Mouse (Mus musculus): ENCODE results near the gene Zscan20. TPM values are rescaled to one million over a fixed set of nuclear protein-coding genes. Genes with fewer than 3 reads are reported as not detected.

The Zscan20 gene
- polyA plus RNA-seq (2015; fragmentation: Nextera tagmentation; extraction: Ambion mirVana): 5.4 and 5.5 TPM in 2 replicates

DNA sequence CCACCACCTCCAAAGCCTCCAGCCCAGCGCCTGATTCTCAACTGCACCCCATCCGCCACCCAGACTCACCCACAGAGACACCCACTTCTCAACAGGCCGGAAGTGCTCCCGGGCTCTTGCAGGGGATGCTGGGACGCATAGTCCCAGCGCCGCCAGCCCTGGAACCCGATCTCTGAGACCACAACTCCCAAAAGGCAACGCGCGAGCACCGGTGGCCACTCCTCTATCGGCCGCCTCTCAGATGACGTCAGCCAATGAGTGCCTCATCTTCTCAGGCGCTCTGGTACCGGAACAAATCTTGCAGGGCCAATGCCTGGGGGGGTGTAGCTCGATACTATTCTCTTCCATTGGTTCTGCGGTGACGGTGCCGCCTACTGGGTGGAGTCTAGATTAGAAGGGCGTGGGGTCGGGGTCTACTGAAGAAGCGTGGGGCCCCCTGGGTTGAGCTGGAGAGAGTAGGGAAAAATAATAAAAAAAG is at the start of gene Zscan20:
TSS of gene Zscan20 (minus strand) at position 174 of the 478 bp plus-strand sequence.
- Histone ChIP-seq H3K4me1 (peaks cover 24% of the 10 kb centered on the region), H3K9ac (replicated peaks) (peak within 1 kb of the TSS; percentile 72), H3K27ac (replicated peaks) (peak within 1 kb of the TSS; percentile 55; the same call in 1 of the 2 replicates), H3K4me2 (replicated peaks) (peak within 1 kb of the TSS; percentile 78), H3K4me3 (peak within 1 kb of the TSS; percentile 68), H3K9me3 (no peaks in the 10 kb centered on the region), H3K27me3 (no peaks in the 10 kb centered on the region), H3K36me3 (no peaks in the 10 kb centered on the region)
- under 1% methylated on average over 24 of the region's 24 CpGs for WGBS
- peak; percentile 98 for ATAC-seq (replicated peaks)

GRCm38 (mm10) chr4:128655446-128655845 is 45.5 kb upstream of the Zscan20 start:
- peak overlapping the region; percentile 68 for H3K9ac ChIP-seq (replicated peaks)
- H3K27ac ChIP-seq (replicated peaks): peak overlapping the region; percentile 83
- no peaks in the 10 kb centered on the region for H3K27me3 ChIP-seq
- no peak for ATAC-seq (replicated peaks)
- H3K4me2 ChIP-seq (replicated peaks): peak overlapping the region; percentile 86
- H3K4me1 ChIP-seq: peaks cover 15% of the 10 kb centered on the region
- H3K9me3 ChIP-seq: no peaks in the 10 kb centered on the region
- H3K4me3 ChIP-seq: peak overlapping the region; percentile 75
- no peaks in the 10 kb centered on the region for H3K36me3 ChIP-seq
- WGBS: 2% methylated on average over 12 of the region's 12 CpGs

DNA sequence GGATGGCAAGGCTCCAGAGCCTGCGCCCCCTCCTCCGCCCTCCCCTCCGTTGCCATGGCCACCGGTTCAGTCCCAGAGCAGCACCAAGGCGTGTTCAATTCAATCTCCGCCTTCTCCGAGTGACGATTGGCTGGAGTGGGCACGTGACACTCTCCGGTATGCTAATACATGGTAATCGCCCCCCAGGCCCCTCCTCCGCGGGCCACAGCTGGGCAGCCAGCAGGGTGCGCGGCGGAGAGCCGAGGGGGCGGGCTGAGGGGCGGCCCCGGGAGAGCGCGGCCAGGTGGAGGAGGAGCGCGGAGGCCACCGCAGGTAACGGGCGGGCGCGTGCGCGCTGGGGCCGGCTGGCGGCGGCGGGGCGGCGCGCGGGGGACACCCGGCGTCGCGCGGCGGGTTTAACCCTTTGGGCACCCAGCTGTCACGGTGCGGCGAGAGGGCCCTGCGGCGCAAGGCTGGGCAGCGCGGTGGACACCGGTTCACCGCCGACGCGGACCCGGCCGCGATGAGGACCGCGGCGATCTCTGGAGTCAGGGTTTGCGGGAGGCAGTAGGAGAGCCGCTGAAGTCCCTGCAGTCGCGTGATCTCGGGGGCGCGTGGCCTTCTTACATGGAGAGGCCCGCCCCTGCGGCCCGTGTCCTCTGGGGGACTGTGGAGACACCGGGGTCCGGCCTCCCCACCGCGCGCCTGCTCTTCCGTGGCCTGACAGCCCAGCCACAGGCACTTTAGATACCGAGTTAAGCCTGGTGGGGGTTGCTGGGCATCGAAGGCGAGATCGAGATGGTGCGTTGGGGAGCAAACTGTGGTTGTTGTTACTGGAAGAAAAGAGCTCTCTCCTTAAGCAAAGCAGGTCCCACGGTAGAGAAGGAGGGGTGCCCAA is 44.8 kb upstream of the Zscan20 start, which contains the start of gene Phc2:
TSS of gene Phc2 (plus strand) at position 198 of the 877 bp plus-strand sequence.
- Histone ChIP-seq H3K4me3 (peak within 1 kb of the TSS; percentile 75), H3K27ac (replicated peaks) (peak within 1 kb of the TSS; percentile 83), H3K9ac (replicated peaks) (peak within 1 kb of the TSS; percentile 68), H3K27me3 (no peaks in the 10 kb centered on the region), H3K36me3 (no peaks in the 10 kb centered on the region), H3K4me2 (replicated peaks) (peak within 1 kb of the TSS; percentile 86), H3K4me1 (peaks cover 15% of the 10 kb centered on the region), H3K9me3 (no peaks in the 10 kb centered on the region)
- WGBS: under 1% methylated on average over 85 of the region's 85 CpGs
- ATAC-seq (replicated peaks): peak; percentile 98

- no peak overlapping the region for H3K9ac ChIP-seq (replicated peaks)
- H3K36me3 ChIP-seq: no peaks in the 10 kb centered on the region
- H3K27ac ChIP-seq (replicated peaks): no peak overlapping the region
- no peak for ATAC-seq (replicated peaks)
- no peak overlapping the region for H3K4me2 ChIP-seq (replicated peaks)
- no peaks in the 10 kb centered on the region for H3K27me3 ChIP-seq
- peaks cover 15% of the 10 kb centered on the region for H3K4me1 ChIP-seq
- no peak overlapping the region for H3K4me3 ChIP-seq
- no peaks in the 10 kb centered on the region for H3K9me3 ChIP-seq
- 49% methylated on average over 5 of the region's 5 CpGs for WGBS
These were observed 42.8 kb upstream of the Zscan20 start for GRCm38 (mm10) chr4:128652584-128653298.

DNA sequence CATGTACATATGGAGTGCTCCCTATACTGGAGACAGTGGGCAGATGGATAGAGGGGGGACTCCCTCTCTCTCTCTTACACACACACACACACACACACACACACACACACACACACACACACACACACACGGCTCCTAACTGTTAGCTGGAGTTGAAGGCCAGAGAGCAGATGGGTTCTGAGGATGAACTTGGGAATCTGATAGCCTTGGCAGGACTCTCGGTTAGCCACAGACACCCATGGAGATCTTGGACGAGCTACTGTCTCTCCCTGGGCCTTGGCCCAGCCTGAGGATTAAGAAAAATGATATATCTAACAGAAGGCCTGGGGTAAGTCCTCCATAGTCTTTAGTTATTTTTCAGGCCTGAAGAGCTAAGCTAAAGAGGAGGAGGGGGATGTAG is 41.6 kb upstream of the Zscan20 start:
- ATAC-seq (replicated peaks): no peak
- Histone ChIP-seq H3K4me3 (no peak overlapping the region), H3K36me3 (no peaks in the 10 kb centered on the region), H3K4me1 (peaks cover 15% of the 10 kb centered on the region), H3K9me3 (no peaks in the 10 kb centered on the region), H3K27me3 (no peaks in the 10 kb centered on the region), H3K9ac (replicated peaks) (no peak overlapping the region), H3K4me2 (replicated peaks) (no peak overlapping the region), H3K27ac (replicated peaks) (no peak overlapping the region)
- WGBS: 44% methylated on average over 3 of the region's 3 CpGs

- WGBS: 64% methylated on average over 8 of the region's 8 CpGs
- Histone ChIP-seq H3K4me1 (peaks cover under 1% of the 10 kb centered on the region; the same call in 1 of the 2 replicates), H3K9me3 (no peaks in the 10 kb centered on the region), H3K4me2 (replicated peaks) (no peak overlapping the region), H3K36me3 (no peaks in the 10 kb centered on the region), H3K27me3 (no peaks in the 10 kb centered on the region), H3K9ac (replicated peaks) (no peak overlapping the region), H3K4me3 (no peak overlapping the region), H3K27ac (replicated peaks) (no peak overlapping the region)
- no peak for ATAC-seq (replicated peaks)
These were observed 38.8 kb upstream of the Zscan20 start for GRCm38 (mm10) chr4:128648567-128649255.

GRCm38 (mm10) chr4:128646762-128647161 is 36.9 kb upstream of the Zscan20 start:
- Histone ChIP-seq H3K9ac (replicated peaks) (no peak overlapping the region), H3K4me3 (no peak overlapping the region), H3K27me3 (no peaks in the 10 kb centered on the region), H3K4me1 (no peaks in the 10 kb centered on the region), H3K4me2 (replicated peaks) (no peak overlapping the region), H3K27ac (replicated peaks) (no peak overlapping the region), H3K36me3 (no peaks in the 10 kb centered on the region), H3K9me3 (no peaks in the 10 kb centered on the region)
- no peak for ATAC-seq (replicated peaks)
- 57% methylated on average over 7 of the region's 7 CpGs for WGBS

GRCm38 (mm10) chr4:128645896-128646295 is 36.0 kb upstream of the Zscan20 start:
- no peak overlapping the region for H3K9ac ChIP-seq (replicated peaks)
- no peak overlapping the region for H3K27ac ChIP-seq (replicated peaks)
- H3K36me3 ChIP-seq: no peaks in the 10 kb centered on the region
- WGBS: 78% methylated on average over 6 of the region's 6 CpGs
- H3K9me3 ChIP-seq: no peaks in the 10 kb centered on the region
- no peak for ATAC-seq (replicated peaks)
- H3K4me1 ChIP-seq: no peaks in the 10 kb centered on the region
- H3K4me2 ChIP-seq (replicated peaks): no peak overlapping the region
- H3K27me3 ChIP-seq: no peaks in the 10 kb centered on the region
- H3K4me3 ChIP-seq: no peak overlapping the region

- Histone ChIP-seq H3K27me3 (no peaks in the 10 kb centered on the region), H3K27ac (replicated peaks) (no peak overlapping the region), H3K4me2 (replicated peaks) (no peak overlapping the region), H3K4me3 (no peak overlapping the region), H3K9ac (replicated peaks) (no peak overlapping the region), H3K36me3 (no peaks in the 10 kb centered on the region), H3K9me3 (no peaks in the 10 kb centered on the region), H3K4me1 (no peaks in the 10 kb centered on the region)
- 70% methylated on average over 23 of the region's 23 CpGs for WGBS
- ATAC-seq (replicated peaks): no peak
These were observed 32.1 kb upstream of the Zscan20 start for GRCm38 (mm10) chr4:128641766-128642717.

- no peaks in the 10 kb centered on the region for H3K9me3 ChIP-seq
- H3K27me3 ChIP-seq: no peaks in the 10 kb centered on the region
- H3K4me1 ChIP-seq: 0 out of 2 replicates have a peak, but pooled peaks cover 4% of the 10 kb centered on the region
- H3K27ac ChIP-seq (replicated peaks): peak overlapping the region; percentile 14; the same call in 1 of the 2 replicates
- 0 out of 2 replicates have a peak, but pooled peaks have one; percentile 29 for ATAC-seq (replicated peaks)
- H3K4me3 ChIP-seq: no peak overlapping the region
- no peak overlapping the region for H3K4me2 ChIP-seq (replicated peaks)
- no peak overlapping the region for H3K9ac ChIP-seq (replicated peaks)
- no peaks in the 10 kb centered on the region for H3K36me3 ChIP-seq
- 83% methylated on average over 18 of the region's 18 CpGs for WGBS
These were observed 28.5 kb upstream of the Zscan20 start for GRCm38 (mm10) chr4:128638265-128638923.

All from forebrain, embryonic 15.5 days (tissue).